In genomic region chr9:27414058-27414460, GRCm38 (mm10) we compare ENCODE assay signal across 8 mouse cellular contexts. TPM values are rescaled to one million over a fixed set of nuclear protein-coding genes. Genes with fewer than 3 reads are reported as not detected.
A peak's percentile ranks its signal among the peaks of the same experiment; 100 is the strongest.
DNase-seq lines count a peak whose midpoint lies in the region; ATAC-seq and TF ChIP-seq lines count a peak whose summit lies in the region.

No protein-coding gene starts in this region.

- no peaks in the 10 kb centered on the region for H3K9me3 ChIP-seq in intestine, embryonic 14.5 days (ENCODE audit: control insufficient read depth, low read length)
- H3K9me3 ChIP-seq in midbrain, embryonic 13.5 days, result no peaks in the 10 kb centered on the region
- no peaks in the 10 kb centered on the region for H3K9me3 ChIP-seq in stomach, embryonic 16.5 days (replicated peaks; ENCODE audit: control insufficient read depth, low read length)

- no peak overlapping the region for H3K27ac ChIP-seq in spleen, adult 2 months (ENCODE audit: insufficient read depth, low read length)
- no peak overlapping the region for H3K27ac ChIP-seq in intestine, embryonic 14.5 days (ENCODE audit: low read depth)
- no peak overlapping the region for H3K27ac ChIP-seq in midbrain, embryonic 13.5 days
- H3K27ac ChIP-seq in stomach, embryonic 16.5 days (ENCODE audit: low read length), result no peak overlapping the region

- H3K4me2 ChIP-seq in intestine, embryonic 14.5 days (ENCODE audit: low read length), result 0 out of 2 replicates have a peak overlapping the region, but pooled peaks have one; percentile 16
- H3K4me2 ChIP-seq in midbrain, embryonic 13.5 days (replicated peaks), result peak overlapping the region; percentile 49
- peak overlapping the region; percentile 41 for H3K4me2 ChIP-seq in stomach, embryonic 16.5 days (ENCODE audit: low read depth, low read length)

- no peaks in the 10 kb centered on the region for H3K36me3 ChIP-seq in spleen, adult 2 months (ENCODE audit: control insufficient read depth, insufficient read depth, low read length)
- H3K36me3 ChIP-seq in intestine, embryonic 14.5 days (ENCODE audit: control insufficient read depth, insufficient read depth, low read length), result no peaks in the 10 kb centered on the region
- no peaks in the 10 kb centered on the region for H3K36me3 ChIP-seq in midbrain, embryonic 13.5 days
- no peaks in the 10 kb centered on the region for H3K36me3 ChIP-seq in stomach, embryonic 16.5 days (ENCODE audit: control insufficient read depth, insufficient read depth, low read length)

- intact Hi-C loops in left cerebral cortex, postnatal 10 days (cut with DNase I), result loop anchor here (5.0 to 10.0 kb wide), 3 partner anchors 331 to 833 kb away; partner anchors contain the start of gene Opcml

- no peak overlapping the region for H3K4me3 ChIP-seq in spleen, adult 2 months (ENCODE audit: extremely low read depth, insufficient read depth, insufficient read length)
- H3K4me3 ChIP-seq in intestine, embryonic 14.5 days (ENCODE audit: low read depth, low read length), result no peak overlapping the region
- H3K4me3 ChIP-seq in midbrain, embryonic 13.5 days (replicated peaks), result peak overlapping the region; percentile 21
- H3K4me3 ChIP-seq in stomach, embryonic 16.5 days (replicated peaks; ENCODE audit: low read length), result no peak overlapping the region; the same call in 1 of the 2 replicates

- DNase-seq in spleen, adult 2 months (ENCODE audit: low read depth in 1 of 2, low spot score in 2 of 2), result no peak
- no peak for DNase-seq in spleen, postnatal 36 days (ENCODE audit: low spot score in 2 of 2)
- DNase-seq in gastrocnemius, adult 8-10 months (ENCODE audit: low spot score in 2 of 2), result peak; percentile 6 to 40
- DNase-seq in intestine, embryonic 14.5 days (ENCODE audit: low spot score), result peak; percentile 92
- DNase-seq in left cerebral cortex, postnatal 10 days (ENCODE audit: extremely low spot score in 1 of 2, low spot score in 2 of 2), result peak; percentile 68 to 73

- 14% methylated on average over 11 of the region's 11 CpGs for WGBS in spleen, adult 2 months
- 3% methylated on average over 11 of the region's 11 CpGs for WGBS in intestine, embryonic 14.5 days
- WGBS in midbrain, embryonic 13.5 days, result 1% methylated on average over 11 of the region's 11 CpGs
- WGBS in stomach, embryonic 16.5 days, result 5% methylated on average over 11 of the region's 11 CpGs

- peak; percentile 80 for ATAC-seq in common myeloid progenitor, adult 5-6 weeks (replicated peaks; ENCODE audit: low read depth, poor library complexity, severe bottlenecking)
- ATAC-seq in intestine, embryonic 14.5 days (replicated peaks; ENCODE audit: low FRiP score, low TSS enrichment, low read depth), result peak; percentile 64
- peak; percentile 81 for ATAC-seq in midbrain, embryonic 13.5 days
- peak; percentile 62; the same call in 1 of the 2 replicates for ATAC-seq in stomach, embryonic 16.5 days (ENCODE audit: insufficient read depth, low FRiP score)

- TF ChIP-seq POLR2A in spleen, adult 2 months (IDR thresholded peaks at IDR 0.05; ENCODE audit: low read depth, low read length), result no peak

- no peaks in the 10 kb centered on the region for H3K4me1 ChIP-seq in spleen, adult 2 months (ENCODE audit: control insufficient read depth, insufficient read depth, insufficient read length)
- no peaks in the 10 kb centered on the region for H3K4me1 ChIP-seq in intestine, embryonic 14.5 days (replicated peaks; ENCODE audit: control insufficient read depth, insufficient read depth, low read length)
- H3K4me1 ChIP-seq in midbrain, embryonic 13.5 days (replicated peaks), result peaks cover 5% of the 10 kb centered on the region
- H3K4me1 ChIP-seq in stomach, embryonic 16.5 days (ENCODE audit: control insufficient read depth, insufficient read depth, low read length), result no peaks in the 10 kb centered on the region

- TF ChIP-seq CTCF in spleen, adult 2 months (IDR thresholded peaks at IDR 0.05; ENCODE audit: extremely low read depth, insufficient read depth, insufficient read length, insufficient replicate concordance), result peak; percentile 42; the same call in 1 of the 2 replicates

- H3K27me3 ChIP-seq in spleen, adult 2 months (ENCODE audit: control insufficient read depth, insufficient read depth, low read length), result no peaks in the 10 kb centered on the region
- H3K27me3 ChIP-seq in intestine, embryonic 14.5 days (replicated peaks; ENCODE audit: control insufficient read depth, insufficient read depth, low read length), result 0 out of 2 replicates have a peak, but pooled peaks cover under 1% of the 10 kb centered on the region
- peaks cover 7% of the 10 kb centered on the region; the same call in 1 of the 2 replicates for H3K27me3 ChIP-seq in midbrain, embryonic 13.5 days
- no peaks in the 10 kb centered on the region for H3K27me3 ChIP-seq in stomach, embryonic 16.5 days (ENCODE audit: control insufficient read depth, insufficient read depth, low read length)

- H3K9ac ChIP-seq in intestine, embryonic 14.5 days (ENCODE audit: low read length), result no peak overlapping the region
- H3K9ac ChIP-seq in midbrain, embryonic 13.5 days (replicated peaks), result 0 out of 2 replicates have a peak overlapping the region, but pooled peaks have one; percentile 16
- H3K9ac ChIP-seq in stomach, embryonic 16.5 days (ENCODE audit: low read length), result no peak overlapping the region

RNA-seq across cellular contexts. Expression of gene Spata19, which starts 17.5 kb away (rescaled TPM):
- not detected in 2 replicates for polyA plus RNA-seq in spleen, adult 2 months (2012; rRNA removed)
- not detected in 2 replicates for total RNA-seq in common myeloid progenitor, adult 5-6 weeks (2017)
- total RNA-seq in gastrocnemius, adult 8-10 months (2022), result not detected
- not detected in 2 replicates for polyA plus RNA-seq in intestine, embryonic 14.5 days (2014; fragmentation: Nextera tagmentation; extraction: Ambion mirVana)
- under 1 TPM in 1 of 2 experiments, not detected in 1; 0.61 TPM for total RNA-seq in left cerebral cortex, postnatal 10 days (2021)
- 0.35 TPM in 1 of 2 replicates, not detected in the other for polyA plus RNA-seq in midbrain, embryonic 13.5 days (2015; fragmentation: Nextera tagmentation; extraction: Ambion mirVana)
- polyA plus RNA-seq in stomach, embryonic 16.5 days (2015; fragmentation: Nextera tagmentation; extraction: Ambion mirVana), result not detected in 2 replicates

Comparison
In these comparisons a context has a peak if more than half of its experiments do, and no peak if none do; other contexts are left out.
1. DNase-seq: peak in gastrocnemius, adult 8-10 months (2 of 2), intestine, embryonic 14.5 days (single experiment) and left cerebral cortex, postnatal 10 days (2 of 2); none in spleen, adult 2 months (0 of 2) and spleen, postnatal 36 days (0 of 2).
2. Peak in every context shown above with its lines, with median percentiles within 50 percentile points of each other: ATAC-seq and H3K4me2 ChIP-seq.